Mouse (Mus musculus) monocyte, adult 2 months (primary cell): ENCODE results near the gene Ankrd17.
A peak's percentile ranks its signal among the peaks of the same experiment; 100 is the strongest.
"Not testable (repeated sequence)": the region's sequence is repeated elsewhere in the genome, so short reads cannot be mapped to it uniquely, and the experiment has no call there.

ENCODE experiments used
- DNase-seq, 2 experiments: peaks; one replicate each; pipeline ENCODE4 v3.0.0; 2022; ENCODE audit warnings: low spot score in 2 of 2, low read depth in 1 of 2

The Ankrd17 gene

GRCm38 (mm10) chr5:90338177-90339091 is 27.9 kb downstream of the Ankrd17 start:
- no peak for DNase-seq

GRCm38 (mm10) chr5:90332478-90332877 is 33.9 kb downstream of the Ankrd17 start:
- DNase-seq, result no peak

GRCm38 (mm10) chr5:90331071-90331470 is 35.3 kb downstream of the Ankrd17 start:
- no peak for DNase-seq

- DNase-seq, result no peak
These were observed 68.0 kb downstream of the Ankrd17 start for GRCm38 (mm10) chr5:90298396-90298795.

- DNase-seq, result no peak
These were observed 76.5 kb downstream of the Ankrd17 start for GRCm38 (mm10) chr5:90289887-90290286.

- DNase-seq, result no peak
These were observed 79.8 kb downstream of the Ankrd17 start for GRCm38 (mm10) chr5:90286559-90286958.

- DNase-seq, result no peak
These were observed 86.3 kb downstream of the Ankrd17 start for GRCm38 (mm10) chr5:90280061-90280460.

- no peak for DNase-seq
These were observed 87.0 kb downstream of the Ankrd17 start for GRCm38 (mm10) chr5:90279418-90279817.

GRCm38 (mm10) chr5:90277443-90277842 is 88.9 kb downstream of the Ankrd17 start:
- DNase-seq, result no peak

GRCm38 (mm10) chr5:90274806-90275205 is 91.6 kb downstream of the Ankrd17 start:
- DNase-seq, result no peak

- not testable (repeated sequence) for DNase-seq
These were observed 104.1 kb downstream of the Ankrd17 start for GRCm38 (mm10) chr5:90262230-90262629.

- no peak for DNase-seq
These were observed 109.4 kb downstream of the Ankrd17 start for GRCm38 (mm10) chr5:90257023-90257422.

- DNase-seq, result no peak
These were observed 118.9 kb downstream of the Ankrd17 start for GRCm38 (mm10) chr5:90247503-90247902.

GRCm38 (mm10) chr5:90246987-90247386 is 119.4 kb downstream of the Ankrd17 start:
- no peak for DNase-seq

GRCm38 (mm10) chr5:90246567-90246966 is 119.8 kb downstream of the Ankrd17 start:
- DNase-seq, result no peak

- no peak for DNase-seq
These were observed 121.0 kb downstream of the Ankrd17 start for GRCm38 (mm10) chr5:90245416-90245815.

GRCm38 (mm10) chr5:90235217-90235616 is 131.2 kb downstream of the Ankrd17 start:
- no peak for DNase-seq

- DNase-seq, result no peak
These were observed 133.1 kb downstream of the Ankrd17 start for GRCm38 (mm10) chr5:90233305-90233704.

- DNase-seq, result no peak
These were observed 136.6 kb downstream of the Ankrd17 start for GRCm38 (mm10) chr5:90229760-90230159.

- no peak for DNase-seq
These were observed 139.7 kb downstream of the Ankrd17 start for GRCm38 (mm10) chr5:90226696-90227095.

- DNase-seq, result no peak
These were observed 141.6 kb downstream of the Ankrd17 start for GRCm38 (mm10) chr5:90224730-90225129.

GRCm38 (mm10) chr5:90223534-90224381 is 142.6 kb downstream of the Ankrd17 start, which contains the start of gene Cox18:
Cox18 (minus strand) TSS chr5:90224001.
- DNase-seq, result peak; percentile 99
